Mouse (Mus musculus) midbrain, embryonic 12.5 days (tissue): ENCODE results near the gene Sync. TPM values are rescaled to one million over a fixed set of nuclear protein-coding genes. Genes with fewer than 3 reads are reported as not detected.

Experiments
- ATAC-seq: fragments of 200-750 bp; cut with Nextera tagmentation; 2 replicates; pipeline ENCODE4 v1.8.0; 2017; ENCODE audit warnings: low read depth, moderate TSS enrichment, moderate library complexity; ENCODE audit not compliant: low FRiP score
- H3K27ac ChIP-seq: fragments of 300-500 bp; sonication (generic); replicated peaks from 2 replicates; pipeline ENCODE4 v1.5.1; 2016; ENCODE audit warnings: mild to moderate bottlenecking
- H3K27me3 ChIP-seq: fragments of 300-500 bp; sonication (generic); 2 replicates; pipeline ENCODE4 v1.6.1; 2016; ENCODE audit warnings: mild to moderate bottlenecking
- H3K36me3 ChIP-seq: fragments of 300-500 bp; sonication (generic); 2 replicates; pipeline ENCODE4 v1.6.1; 2016
- H3K4me1 ChIP-seq: fragments of 300-500 bp; sonication (generic); 2 replicates; pipeline ENCODE4 v1.6.1; 2016
- H3K4me2 ChIP-seq: fragments of 300-500 bp; sonication (generic); replicated peaks from 2 replicates; pipeline ENCODE4 v1.6.1; 2016; ENCODE audit warnings: mild to moderate bottlenecking, moderate library complexity
- H3K4me3 ChIP-seq: fragments of 300-500 bp; sonication (generic); 2 replicates; pipeline ENCODE4 v1.5.1; 2016; ENCODE audit warnings: mild to moderate bottlenecking
- H3K9ac ChIP-seq: fragments of 300-500 bp; sonication (generic); replicated peaks from 2 replicates; pipeline ENCODE4 v1.6.1; 2016; ENCODE audit warnings: mild to moderate bottlenecking, moderate library complexity
- H3K9me3 ChIP-seq: fragments of 300-500 bp; sonication (generic); 2 replicates; pipeline ENCODE4 v1.6.1; 2016; ENCODE audit warnings: mild to moderate bottlenecking
- WGBS: fragments of 180-500 bp; shearing (Covaris S2); methylation state at CpG from one replicate; pipeline ENCODE4 v1.1.7; 2016; 5-methylcytosine and 5-hydroxymethylcytosine counted together
- polyA plus RNA-seq: library from polyadenylated mRNA; unstranded; fragments of >200 nt; fragmentation: Nextera tagmentation; extraction: Ambion mirVana; gene quantifications from 2 replicates; pipeline ENCODE4 v1.2.1, GENCODE M21; 2016

Sync gene
- polyA plus RNA-seq, 1 experiment from 2014 or later, result 0.66 TPM

GRCm38 (mm10) chr4:129323491-129323890, 36.1 kb downstream of the Sync start:
- no peak overlapping the region for H3K27ac ChIP-seq
- no peak overlapping the region for H3K4me2 ChIP-seq
- no peaks in the 10 kb centered on the region for H3K4me1 ChIP-seq
- H3K36me3 ChIP-seq, result peaks cover 74% of the 10 kb centered on the region
- H3K9ac ChIP-seq, result no peak overlapping the region
- ATAC-seq, result no peak
- no peaks in the 10 kb centered on the region for H3K9me3 ChIP-seq
- H3K4me3 ChIP-seq, result no peak overlapping the region
- no peaks in the 10 kb centered on the region for H3K27me3 ChIP-seq
- WGBS, result 98% methylated on average over 1 of the region's 1 CpGs

DNA sequence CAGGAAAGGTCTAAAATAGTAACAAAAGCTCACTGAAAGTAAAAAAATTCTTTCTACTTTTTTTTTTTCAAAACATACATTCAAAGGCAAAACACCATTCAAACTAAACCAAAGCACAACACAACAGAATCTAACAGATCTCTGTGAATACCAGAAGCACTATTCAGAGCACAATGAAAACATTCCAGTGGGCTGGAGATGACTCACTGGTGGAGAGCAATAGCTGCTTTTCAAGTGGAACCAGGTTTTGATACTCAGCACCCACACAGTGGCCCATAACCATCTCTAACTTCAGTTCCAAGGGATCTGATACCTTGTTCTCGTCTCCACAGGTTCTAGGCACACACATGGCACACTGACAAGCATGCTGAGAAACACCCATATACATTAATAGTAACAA, 37.3 kb downstream of the Sync start:
- Histone ChIP-seq H3K4me3 (no peak overlapping the region), H3K4me1 (no peaks in the 10 kb centered on the region), H3K4me2 (no peak overlapping the region), H3K27ac (no peak overlapping the region), H3K9ac (no peak overlapping the region), H3K36me3 (peaks cover 76% of the 10 kb centered on the region), H3K27me3 (no peaks in the 10 kb centered on the region), H3K9me3 (no peaks in the 10 kb centered on the region)
- WGBS, result 90% methylated on average over 1 of the region's 1 CpGs
- no peak for ATAC-seq

DNA sequence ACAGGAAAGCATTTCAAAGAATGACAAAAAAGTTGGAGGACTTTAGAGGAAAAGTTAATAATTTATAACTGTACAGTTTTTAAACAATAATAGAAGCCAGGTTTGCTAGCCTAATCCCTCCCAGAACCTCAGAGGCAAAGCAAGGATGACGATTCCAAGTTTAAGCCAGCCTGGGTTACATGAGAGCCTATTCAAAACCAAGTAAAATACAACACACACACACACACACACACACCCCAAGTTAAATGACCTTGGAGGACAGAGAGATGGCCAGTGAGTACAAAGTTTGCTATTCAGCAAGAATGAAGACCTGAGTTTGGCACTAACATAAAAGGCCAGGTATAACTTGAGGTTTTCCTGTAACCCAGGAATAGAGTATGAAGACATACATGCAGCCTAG, 38.8 kb downstream of the Sync start:
- ATAC-seq, result no peak
- Histone ChIP-seq H3K27ac (no peak overlapping the region), H3K9me3 (no peaks in the 10 kb centered on the region), H3K4me3 (no peak overlapping the region), H3K27me3 (no peaks in the 10 kb centered on the region), H3K4me1 (peaks cover 3% of the 10 kb centered on the region; the same call in 1 of the 2 replicates), H3K36me3 (peaks cover 76% of the 10 kb centered on the region), H3K9ac (no peak overlapping the region), H3K4me2 (no peak overlapping the region)
- WGBS, result 79% methylated on average over 1 of the region's 1 CpGs

GRCm38 (mm10) chr4:129332846-129333245, 45.4 kb downstream of the Sync start:
- no peak overlapping the region for H3K27ac ChIP-seq
- H3K9ac ChIP-seq, result 0 out of 2 replicates have a peak overlapping the region, but pooled peaks have one; percentile 2
- H3K4me3 ChIP-seq, result peak overlapping the region; percentile 82
- peak overlapping the region; percentile 87 for H3K4me2 ChIP-seq
- no peaks in the 10 kb centered on the region for H3K27me3 ChIP-seq
- no peaks in the 10 kb centered on the region for H3K9me3 ChIP-seq
- ATAC-seq, result no peak
- H3K4me1 ChIP-seq, result peaks cover 35% of the 10 kb centered on the region
- WGBS, result 56% methylated on average over 1 of the region's 1 CpGs
- H3K36me3 ChIP-seq, result peaks cover 39% of the 10 kb centered on the region

GRCm38 (mm10) chr4:129334677-129335215, 47.3 kb downstream of the Sync start:
- WGBS, result under 1% methylated on average over 61 of the region's 62 CpGs
- ATAC-seq, result no peak; the same call in 1 of the 2 replicates
- H3K27me3 ChIP-seq, result no peaks in the 10 kb centered on the region
- H3K9ac ChIP-seq, result peak overlapping the region; percentile 96
- peak overlapping the region; percentile 96 for H3K27ac ChIP-seq
- no peaks in the 10 kb centered on the region for H3K9me3 ChIP-seq
- peak overlapping the region; percentile 87 for H3K4me2 ChIP-seq
- peaks cover 22% of the 10 kb centered on the region for H3K36me3 ChIP-seq
- H3K4me3 ChIP-seq, result peak overlapping the region; percentile 82
- peaks cover 35% of the 10 kb centered on the region for H3K4me1 ChIP-seq

DNA sequence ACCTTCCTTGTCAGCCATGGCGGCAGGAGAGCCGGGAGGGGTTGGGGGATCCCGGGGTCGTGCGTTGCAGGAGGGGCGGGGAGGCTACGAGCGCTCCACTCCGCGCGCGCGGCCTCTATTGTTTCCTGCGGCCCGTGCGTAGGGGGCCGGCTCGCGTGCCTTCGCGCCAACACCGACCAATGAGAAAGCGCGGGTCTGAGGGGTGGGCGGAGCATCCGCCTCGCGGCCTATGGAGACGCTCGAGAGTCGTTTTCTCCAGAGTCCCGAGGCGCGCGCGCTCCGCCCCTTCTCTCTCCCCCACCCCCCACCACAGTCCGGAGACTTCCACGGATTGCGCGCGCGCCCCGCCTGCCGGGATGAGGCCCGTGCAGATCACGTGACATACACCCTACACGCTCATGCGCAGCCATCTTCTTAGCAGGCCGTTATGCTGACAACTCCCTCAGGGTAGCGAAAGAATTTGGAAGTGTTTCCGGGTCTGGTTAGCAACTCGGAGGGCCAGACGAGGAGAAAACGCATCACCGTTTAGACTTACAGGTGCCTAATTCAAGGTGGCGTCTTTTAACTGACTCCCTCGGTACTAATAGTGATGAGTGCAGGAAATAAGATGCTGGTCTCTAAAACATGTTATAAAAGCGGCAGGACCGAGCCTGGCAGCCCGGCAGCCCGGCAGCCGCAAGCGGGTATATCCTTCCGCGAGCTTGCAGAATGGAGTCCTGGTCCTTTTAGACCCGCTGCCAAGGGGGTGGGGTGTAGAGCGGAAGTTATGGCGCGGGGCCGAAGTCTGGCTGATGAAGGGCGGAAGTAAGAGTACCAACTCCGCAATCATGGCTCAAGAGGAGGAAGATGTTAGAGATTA, 48.0 kb downstream of the Sync start, which contains the start of the genes Rbbp4 and Zbtb8os:
Rbbp4 (minus strand) TSS at position 155 of the 859 bp plus-strand sequence.
Zbtb8os (plus strand) TSS at position 480 of the 859 bp plus-strand sequence.
- H3K27me3 ChIP-seq, result no peaks in the 10 kb centered on the region
- H3K27ac ChIP-seq, result peak within 1 kb of the TSS; percentile 99
- H3K4me1 ChIP-seq, result peaks cover 35% of the 10 kb centered on the region
- peak within 1 kb of the TSS; percentile 82 for H3K4me3 ChIP-seq
- H3K4me2 ChIP-seq, result peak within 1 kb of the TSS; percentile 87
- under 1% methylated on average over 73 of the region's 73 CpGs for WGBS
- H3K9ac ChIP-seq, result peak within 1 kb of the TSS; percentile 96
- peak; percentile 99 for ATAC-seq
- H3K36me3 ChIP-seq, result peaks cover 15% of the 10 kb centered on the region
- no peaks in the 10 kb centered on the region for H3K9me3 ChIP-seq

DNA sequence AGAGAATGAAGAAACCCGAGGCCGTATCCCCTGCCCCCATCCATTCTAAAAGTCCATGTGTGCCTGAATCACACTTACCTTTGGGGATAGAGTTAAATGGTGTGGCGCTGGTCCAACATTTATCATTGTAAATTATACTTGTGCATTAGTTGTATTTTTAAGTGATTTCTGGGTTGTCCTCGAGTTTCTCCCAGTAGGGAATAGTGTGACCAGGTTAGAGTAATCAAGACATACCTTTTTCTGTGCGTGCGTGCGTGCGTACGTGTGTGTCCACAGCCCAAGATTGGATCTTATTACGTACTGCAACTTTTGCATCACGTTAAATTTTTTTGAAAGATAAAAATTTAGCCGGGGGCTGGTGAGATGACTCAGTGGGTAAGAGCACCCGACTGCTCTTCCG, 48.9 kb downstream of the Sync start:
- WGBS, result 56% methylated on average over 14 of the region's 14 CpGs
- no peak for ATAC-seq

GRCm38 (mm10) chr4:129339743-129340142, 52.3 kb downstream of the Sync start:
- Histone ChIP-seq H3K36me3 (peaks cover 24% of the 10 kb centered on the region), H3K4me1 (0 out of 2 replicates have a peak, but pooled peaks cover 6% of the 10 kb centered on the region), H3K27ac (no peak overlapping the region), H3K9me3 (no peaks in the 10 kb centered on the region), H3K27me3 (no peaks in the 10 kb centered on the region), H3K9ac (no peak overlapping the region), H3K4me2 (no peak overlapping the region), H3K4me3 (no peak overlapping the region)
- WGBS, result 97% methylated on average over 3 of the region's 3 CpGs
- ATAC-seq, result no peak

More for the DNA sequence above, 48.9 kb downstream of the Sync start:
- H3K4me1 ChIP-seq, result peaks cover 31% of the 10 kb centered on the region
- H3K36me3 ChIP-seq, result peaks cover 6% of the 10 kb centered on the region
- peak overlapping the region; percentile 87 for H3K4me2 ChIP-seq
- H3K27me3 ChIP-seq, result no peaks in the 10 kb centered on the region
- H3K27ac ChIP-seq, result peak overlapping the region; percentile 99
- H3K9me3 ChIP-seq, result no peaks in the 10 kb centered on the region
- H3K9ac ChIP-seq, result peak overlapping the region; percentile 69
- H3K4me3 ChIP-seq, result peak overlapping the region; percentile 82

GRCm38 (mm10) chr4:129341888-129342287, 54.5 kb downstream of the Sync start:
- H3K27me3 ChIP-seq, result no peaks in the 10 kb centered on the region
- H3K9me3 ChIP-seq, result no peaks in the 10 kb centered on the region
- WGBS, result 100% methylated on average over 1 of the region's 1 CpGs
- no peak overlapping the region for H3K27ac ChIP-seq
- no peak for ATAC-seq
- H3K4me2 ChIP-seq, result no peak overlapping the region
- no peak overlapping the region for H3K9ac ChIP-seq
- H3K4me3 ChIP-seq, result no peak overlapping the region
- peaks cover 30% of the 10 kb centered on the region for H3K36me3 ChIP-seq
- 0 out of 2 replicates have a peak, but pooled peaks cover 4% of the 10 kb centered on the region for H3K4me1 ChIP-seq

GRCm38 (mm10) chr4:129342705-129343104, 55.3 kb downstream of the Sync start:
- no peak for ATAC-seq
- H3K27ac ChIP-seq, result no peak overlapping the region
- peaks cover 33% of the 10 kb centered on the region for H3K36me3 ChIP-seq
- H3K4me1 ChIP-seq, result no peaks in the 10 kb centered on the region
- H3K9ac ChIP-seq, result no peak overlapping the region
- H3K27me3 ChIP-seq, result no peaks in the 10 kb centered on the region
- no peak overlapping the region for H3K4me2 ChIP-seq
- no peak overlapping the region for H3K4me3 ChIP-seq
- 93% methylated on average over 2 of the region's 2 CpGs for WGBS
- no peaks in the 10 kb centered on the region for H3K9me3 ChIP-seq

DNA sequence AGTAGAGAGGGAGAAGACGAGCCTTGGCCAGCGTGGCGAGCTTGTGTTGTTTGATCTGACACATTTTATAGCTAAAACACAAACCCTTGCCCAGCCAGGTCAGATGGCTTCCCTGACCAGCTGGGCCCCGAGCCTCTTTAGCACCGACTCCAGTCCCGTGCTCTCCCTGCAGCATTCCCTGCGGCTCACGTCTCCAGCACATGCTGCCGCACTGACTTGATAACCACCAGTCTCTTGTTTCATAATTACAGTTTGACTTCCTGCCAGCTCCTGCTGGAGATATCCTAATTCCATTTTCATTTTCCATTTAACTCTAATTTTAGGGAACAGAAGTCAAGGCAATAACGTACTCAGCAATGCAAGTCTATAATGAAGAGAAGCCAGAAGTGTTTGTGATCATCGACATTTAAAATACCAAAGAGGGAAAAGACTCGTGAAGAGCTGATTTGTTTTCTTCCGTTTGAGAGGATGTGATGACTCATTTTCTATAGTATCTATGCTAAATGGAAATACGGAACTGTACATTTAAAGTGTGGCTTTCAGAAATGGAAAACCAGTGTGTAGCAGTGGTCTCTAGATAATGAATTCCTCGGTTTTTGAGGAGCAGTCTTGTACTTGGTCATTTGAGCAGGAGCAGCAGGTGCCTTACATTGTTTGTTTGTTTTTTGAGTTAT, 59.2 kb downstream of the Sync start:
- Histone ChIP-seq H3K27me3 (no peaks in the 10 kb centered on the region), H3K4me3 (no peak overlapping the region), H3K9me3 (no peaks in the 10 kb centered on the region), H3K4me1 (no peaks in the 10 kb centered on the region), H3K9ac (no peak overlapping the region), H3K27ac (no peak overlapping the region), H3K4me2 (no peak overlapping the region), H3K36me3 (peaks cover 33% of the 10 kb centered on the region)
- WGBS, result 94% methylated on average over 15 of the region's 15 CpGs
- no peak for ATAC-seq

GRCm38 (mm10) chr4:129350644-129351043, 63.2 kb downstream of the Sync start:
- Histone ChIP-seq H3K4me3 (no peak overlapping the region), H3K9ac (no peak overlapping the region), H3K4me2 (no peak overlapping the region), H3K27ac (no peak overlapping the region), H3K27me3 (no peaks in the 10 kb centered on the region), H3K9me3 (no peaks in the 10 kb centered on the region), H3K4me1 (no peaks in the 10 kb centered on the region), H3K36me3 (peaks cover 29% of the 10 kb centered on the region)
- 0% methylated on average over 1 of the region's 1 CpGs for WGBS
- ATAC-seq, result no peak
